Mouse (Mus musculus): ENCODE measurements around the gene Tedc2.

GRCm38 (mm10) chr17:24244061-24244460 is 23.4 kb upstream of the Tedc2 start:
- TF ChIP-seq GATA1 (IDR thresholded peaks at IDR 0.05; ENCODE audit: borderline replicate concordance, low read length) (no peak), FLI1 (IDR thresholded peaks at IDR 0.05; ENCODE audit: low read length) (no peak)
